Mouse (Mus musculus): Measurements from ENCODE around the gene Fgf12.

GRCm38 (mm10) chr16:28625689-28626088, 127.2 kb downstream of the Fgf12 start:
- TF ChIP-seq CTCF (IDR thresholded peaks at IDR 0.05; ENCODE audit: insufficient read depth, low read depth, low read length) (no peak), POLR2A (IDR thresholded peaks at IDR 0.05; ENCODE audit: insufficient read depth, low read depth, low read length) (no peak)
